Mouse (Mus musculus) lung, postnatal 0 days (tissue): ENCODE measurements at regions not wholly inside any gene's neighbourhood (a gene's known extent, or its start where the extent isn't known, plus 50 kb on each side); places are given as distances from the start of the nearest gene placed in this dataset.

Experiments used
- ATAC-seq: fragments of 200-750 bp; cut with Nextera tagmentation; 2 replicates; pipeline ENCODE4 v1.8.0; 2017; ENCODE audit warnings: moderate library complexity
- DNase-seq: peaks from one replicate; pipeline ENCODE4 v3.0.0-alpha.2; 2016; ENCODE audit warnings: low spot score
- H3K27ac ChIP-seq: fragments of 300-500 bp; sonication (generic); 2 replicates; pipeline ENCODE4 v1.5.1; 2014; ENCODE audit warnings: antibody characterized with exemption, mild to moderate bottlenecking, low read length, mixed read lengths
- H3K27me3 ChIP-seq: fragments of 300-500 bp; sonication (generic); replicated peaks from 2 replicates; pipeline ENCODE4 v1.6.1; 2014; ENCODE audit warnings: low read length, mixed read lengths; ENCODE audit not compliant: insufficient read depth
- H3K36me3 ChIP-seq: fragments of 300-500 bp; sonication (generic); 2 replicates; pipeline ENCODE4 v1.6.1; 2014; ENCODE audit warnings: low read length, mixed read lengths; ENCODE audit not compliant: insufficient read depth
- H3K4me1 ChIP-seq: fragments of 300-500 bp; sonication (generic); 2 replicates; pipeline ENCODE4 v1.6.1; 2014; ENCODE audit warnings: antibody characterized with exemption, low read depth, low read length, mixed read lengths; ENCODE audit not compliant: insufficient read depth
- H3K4me2 ChIP-seq: fragments of 300-500 bp; sonication (generic); replicated peaks from 2 replicates; pipeline ENCODE4 v1.6.1; 2014; ENCODE audit warnings: low read depth, mild to moderate bottlenecking, low read length, moderate library complexity, mixed read lengths
- H3K4me3 ChIP-seq: fragments of 300-500 bp; sonication (generic); 2 replicates; pipeline ENCODE4 v1.5.1; 2014; ENCODE audit warnings: low read depth, low read length
- H3K9ac ChIP-seq: fragments of 300-500 bp; sonication (generic); replicated peaks from 2 replicates; pipeline ENCODE4 v1.6.1; 2014; ENCODE audit warnings: low read depth, mild to moderate bottlenecking
- H3K9me3 ChIP-seq: fragments of 300-500 bp; sonication (generic); 2 replicates; pipeline ENCODE4 v1.6.1; 2016; ENCODE audit warnings: low read length, mixed read lengths
- CTCF ChIP-seq: IDR thresholded peaks from 2 replicates; pipeline ENCODE4 v1.5.1; 2016; ENCODE audit warnings: antibody characterized with exemption, mild to moderate bottlenecking
- EP300 ChIP-seq: IDR thresholded peaks from 2 replicates; pipeline ENCODE4 v1.6.1; 2016; ENCODE audit warnings: antibody characterized with exemption, mild to moderate bottlenecking, control low read depth
- WGBS: fragments of 180-500 bp; shearing (Covaris S2); extraction: QIAGEN DNeasy Blood & Tissue Kit; methylation state at CpG from one replicate; pipeline ENCODE4 v1.1.7; 2014; 5-methylcytosine and 5-hydroxymethylcytosine counted together

DNA sequence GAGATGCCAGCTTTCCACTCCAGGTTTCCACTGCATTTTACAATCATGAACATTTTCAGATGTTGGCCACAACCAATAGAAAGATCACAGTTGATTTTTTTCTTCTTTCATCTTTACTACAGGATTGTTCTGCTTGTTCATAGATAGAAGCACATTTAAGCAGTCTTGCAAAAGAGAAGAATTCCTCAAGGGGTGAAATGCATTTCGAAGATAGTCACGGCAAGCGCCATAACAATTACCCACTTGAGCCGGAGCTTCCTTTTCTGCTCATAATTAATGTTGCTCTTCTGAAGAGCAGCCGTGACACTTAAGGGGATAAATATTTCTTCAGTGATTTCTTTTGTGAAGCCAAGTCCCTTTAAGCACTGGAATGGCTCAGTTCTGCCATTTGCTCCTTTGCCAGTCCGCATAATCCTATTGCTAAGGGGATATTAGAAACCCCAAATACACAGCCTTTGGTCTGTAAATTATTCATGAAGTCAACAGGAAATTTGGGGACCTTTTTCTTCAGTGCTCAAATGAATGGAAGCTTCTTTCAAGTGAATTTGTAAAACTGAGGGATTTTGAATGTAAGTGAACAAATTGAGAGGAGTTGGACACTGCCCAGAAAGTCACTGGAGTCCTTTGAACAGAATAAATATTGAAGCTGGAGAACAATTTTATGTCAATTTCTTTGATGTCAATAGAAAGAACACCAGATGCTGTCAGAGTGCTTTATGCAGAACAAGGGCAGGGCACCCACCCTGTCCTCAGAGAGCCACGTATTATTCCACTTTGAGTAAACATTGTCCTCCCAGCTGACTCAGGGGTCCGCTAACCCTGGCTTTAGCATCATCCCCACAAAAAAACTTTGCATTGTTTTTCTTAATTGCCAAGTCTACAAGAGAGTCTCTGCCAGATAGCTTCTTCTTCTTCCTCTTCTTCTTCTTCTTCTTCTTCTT, 74.1 kb upstream of the Adcy1 start:
- Histone ChIP-seq H3K9me3 (no peaks in the 10 kb centered on the region), H3K4me2 (no peak overlapping the region), H3K27ac (no peak overlapping the region), H3K36me3 (no peaks in the 10 kb centered on the region), H3K4me3 (no peak overlapping the region), H3K4me1 (no peaks in the 10 kb centered on the region), H3K9ac (no peak overlapping the region), H3K27me3 (no peaks in the 10 kb centered on the region)
- ATAC-seq (no peak), DNase-seq (no peak)
- 56% methylated on average over 8 of the region's 8 CpGs for WGBS
- TF ChIP-seq EP300 (no peak), CTCF (no peak)

- no peaks in the 10 kb centered on the region for H3K9me3 ChIP-seq
- H3K4me2 ChIP-seq: no peak overlapping the region
- no peak overlapping the region for H3K9ac ChIP-seq
- ATAC-seq (no peak), DNase-seq (no peak)
- H3K4me3 ChIP-seq: no peak overlapping the region
- no peaks in the 10 kb centered on the region for H3K4me1 ChIP-seq
- H3K36me3 ChIP-seq: no peaks in the 10 kb centered on the region
- WGBS: 52% methylated on average over 2 of the region's 2 CpGs
- H3K27me3 ChIP-seq: no peaks in the 10 kb centered on the region
- no peak overlapping the region for H3K27ac ChIP-seq
- no peak for TF ChIP-seq EP300
- TF ChIP-seq CTCF: no peak
Measured at GRCm38 (mm10) chr11:6987995-6988394, 75.3 kb upstream of the Adcy1 start.

DNA sequence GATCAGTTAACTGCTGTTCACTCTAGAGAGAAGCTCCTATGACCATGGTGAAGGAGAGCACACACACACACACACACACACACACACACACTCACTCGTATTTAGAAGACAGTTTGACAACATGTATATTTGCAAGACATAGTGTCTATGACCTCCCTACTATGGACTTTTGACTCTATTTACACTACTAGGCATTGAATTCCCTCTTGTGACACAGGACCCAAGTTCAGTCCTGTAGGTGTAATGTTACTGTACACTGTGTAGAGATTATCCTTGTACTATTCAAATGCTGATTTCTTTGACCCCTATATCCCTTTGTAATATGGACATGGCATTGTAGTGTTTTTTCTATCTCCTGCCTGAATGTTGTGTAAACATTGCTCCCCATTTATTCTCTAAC, 76.2 kb upstream of the Adcy1 start:
- Histone ChIP-seq H3K4me2 (no peak overlapping the region), H3K4me3 (no peak overlapping the region), H3K36me3 (no peaks in the 10 kb centered on the region), H3K9me3 (no peaks in the 10 kb centered on the region), H3K4me1 (no peaks in the 10 kb centered on the region), H3K27me3 (no peaks in the 10 kb centered on the region), H3K27ac (no peak overlapping the region), H3K9ac (no peak overlapping the region)
- 43% methylated on average over 1 of the region's 1 CpGs for WGBS
- ATAC-seq (no peak), DNase-seq (no peak)
- no peak for TF ChIP-seq EP300
- no peak for TF ChIP-seq CTCF

DNA sequence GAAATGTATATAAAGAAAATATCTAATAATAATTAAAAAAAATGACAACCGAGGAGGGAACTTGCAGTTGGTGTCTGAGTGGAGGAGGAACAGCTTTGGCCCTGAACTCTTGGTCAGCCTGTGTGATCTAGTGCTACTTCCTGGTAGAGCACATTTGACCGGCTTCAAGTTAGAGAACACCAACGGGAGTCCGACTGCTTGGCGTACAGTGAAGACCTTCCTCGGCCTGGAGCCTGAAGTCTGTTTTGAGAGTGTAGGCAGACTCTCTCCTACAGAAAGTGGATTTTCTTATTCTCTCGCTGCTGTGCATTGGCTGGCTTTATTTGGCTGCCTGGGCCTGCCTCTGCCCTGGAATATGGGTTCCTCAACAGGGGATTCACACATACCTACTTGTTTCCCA, 81.2 kb upstream of the Adcy1 start:
- no peaks in the 10 kb centered on the region for H3K9me3 ChIP-seq
- ATAC-seq (no peak), DNase-seq (no peak)
- no peak overlapping the region for H3K27ac ChIP-seq
- H3K4me1 ChIP-seq: no peaks in the 10 kb centered on the region
- no peak overlapping the region for H3K4me2 ChIP-seq
- no peak for TF ChIP-seq EP300
- TF ChIP-seq CTCF: no peak
- WGBS: 88% methylated on average over 7 of the region's 7 CpGs
- no peaks in the 10 kb centered on the region for H3K36me3 ChIP-seq
- H3K27me3 ChIP-seq: no peaks in the 10 kb centered on the region
- no peak overlapping the region for H3K9ac ChIP-seq
- no peak overlapping the region for H3K4me3 ChIP-seq

- TF ChIP-seq CTCF: no peak
- no peak for TF ChIP-seq EP300
- DNase-seq (no peak), ATAC-seq (no peak)
- H3K4me2 ChIP-seq: no peak overlapping the region
- no peak overlapping the region for H3K4me3 ChIP-seq
- no peak overlapping the region for H3K27ac ChIP-seq
- H3K9ac ChIP-seq: no peak overlapping the region
- no peaks in the 10 kb centered on the region for H3K9me3 ChIP-seq
- no peaks in the 10 kb centered on the region for H3K27me3 ChIP-seq
- WGBS: 81% methylated on average over 3 of the region's 3 CpGs
- H3K4me1 ChIP-seq: no peaks in the 10 kb centered on the region
- no peaks in the 10 kb centered on the region for H3K36me3 ChIP-seq
Measured at GRCm38 (mm10) chr11:6979656-6980055, 83.6 kb upstream of the Adcy1 start.

GRCm38 (mm10) chr11:6969196-6969595, 94.1 kb upstream of the Adcy1 start:
- H3K9me3 ChIP-seq: no peaks in the 10 kb centered on the region
- no peak overlapping the region for H3K4me2 ChIP-seq
- no peaks in the 10 kb centered on the region for H3K36me3 ChIP-seq
- H3K9ac ChIP-seq: no peak overlapping the region
- TF ChIP-seq EP300 (no peak), CTCF (no peak)
- no peak overlapping the region for H3K27ac ChIP-seq
- ATAC-seq (no peak), DNase-seq (no peak)
- WGBS: 66% methylated on average over 1 of the region's 1 CpGs
- no peaks in the 10 kb centered on the region for H3K27me3 ChIP-seq
- no peaks in the 10 kb centered on the region for H3K4me1 ChIP-seq
- no peak overlapping the region for H3K4me3 ChIP-seq
